Mouse (Mus musculus) urinary bladder, postnatal 4 days (tissue): ENCODE results near the gene Fbxw10.

Experiments
- DNase-seq, 2 experiments: peaks; one replicate each; pipeline ENCODE4 v3.0.0; 2021 to 2022; ENCODE audit warnings: low spot score in 2 of 2

Gene Fbxw10

DNA sequence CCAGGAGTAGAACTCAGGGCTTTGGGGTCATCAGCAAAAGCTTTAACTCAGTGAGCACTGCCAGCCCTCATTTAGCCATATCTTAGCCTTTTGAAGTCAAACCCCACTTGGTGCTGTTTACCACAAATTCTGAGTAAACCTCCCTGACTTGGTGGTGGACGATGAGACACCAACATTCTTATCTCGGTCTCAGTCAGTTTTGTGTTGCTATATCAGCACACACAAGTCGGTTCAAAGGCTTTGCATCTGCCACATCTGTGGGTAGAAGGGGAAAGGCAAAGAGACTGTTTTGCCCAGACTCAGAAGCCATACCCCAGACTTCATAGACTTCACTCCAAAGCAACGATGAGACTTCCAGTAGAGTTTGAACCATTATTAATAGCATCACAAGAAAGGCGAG is 2.3 kb upstream of the Fbxw10 start:
- DNase-seq, result no peak

DNA sequence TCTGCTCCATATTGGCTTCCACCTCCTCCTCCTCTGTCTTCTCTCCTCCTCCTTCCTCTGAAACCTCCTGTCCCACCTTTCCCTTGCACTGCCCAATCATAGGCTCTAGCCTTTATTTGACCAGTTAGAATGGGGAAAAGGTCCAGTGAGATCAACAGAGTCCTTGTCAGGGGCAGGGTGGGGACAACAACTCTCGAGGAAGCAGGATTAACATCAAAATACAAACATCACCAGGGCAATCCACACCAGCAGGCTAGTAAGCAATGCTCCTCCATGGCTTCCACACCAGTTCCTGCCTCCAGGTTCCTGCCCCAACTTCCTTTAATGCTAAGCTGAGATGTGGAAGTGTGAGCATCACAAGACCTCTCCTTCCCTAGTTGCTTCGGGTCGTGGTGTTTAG is 1.1 kb upstream of the Fbxw10 start:
- DNase-seq, result no peak

- no peak for DNase-seq
These were observed 854 bp downstream of the Fbxw10 start for GRCm38 (mm10) chr11:62847655-62848191.

DNA sequence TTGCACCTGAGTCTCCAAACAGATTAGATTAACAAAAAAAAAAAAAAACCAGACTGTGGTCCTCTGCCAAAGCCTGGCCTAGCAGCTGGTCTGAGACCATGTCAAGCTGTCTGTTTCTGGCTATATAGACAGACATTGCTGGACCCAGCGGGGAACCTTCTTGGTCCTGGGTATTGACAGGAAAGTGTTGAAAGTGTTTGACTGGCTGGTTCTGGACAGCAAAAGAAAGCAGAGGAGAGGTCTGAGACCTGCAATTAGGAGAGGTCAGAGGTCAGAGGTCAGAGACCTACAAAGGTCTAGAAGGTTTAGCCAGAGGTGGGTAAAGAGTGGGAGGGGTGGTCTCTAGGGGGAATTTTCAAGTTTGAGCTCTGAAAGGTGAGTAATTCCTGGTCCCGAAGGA is 1.4 kb downstream of the Fbxw10 start:
- DNase-seq, result no peak

DNA sequence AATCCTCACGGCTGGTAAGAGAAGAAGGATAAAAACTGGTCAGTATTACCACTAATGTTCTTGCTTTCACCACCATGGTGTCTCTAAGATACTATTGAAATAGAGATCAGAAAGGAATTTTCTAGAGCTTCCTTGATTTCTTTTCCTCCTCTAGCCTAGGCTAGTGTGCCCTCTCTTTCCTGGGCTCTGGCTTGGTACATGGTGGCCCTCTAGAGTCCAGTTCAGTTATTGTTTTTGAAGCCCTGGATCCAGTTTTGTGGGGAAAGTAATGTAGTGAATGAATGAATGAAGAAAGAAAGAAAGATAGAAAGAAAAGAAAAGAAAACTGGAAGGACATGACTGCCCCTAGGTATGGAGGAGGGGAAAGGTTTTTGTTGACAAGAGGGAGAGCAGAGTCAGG is 4.3 kb downstream of the Fbxw10 start:
- DNase-seq, result no peak

GRCm38 (mm10) chr11:62853334-62853733 is 6.5 kb downstream of the Fbxw10 start:
- no peak for DNase-seq

DNA sequence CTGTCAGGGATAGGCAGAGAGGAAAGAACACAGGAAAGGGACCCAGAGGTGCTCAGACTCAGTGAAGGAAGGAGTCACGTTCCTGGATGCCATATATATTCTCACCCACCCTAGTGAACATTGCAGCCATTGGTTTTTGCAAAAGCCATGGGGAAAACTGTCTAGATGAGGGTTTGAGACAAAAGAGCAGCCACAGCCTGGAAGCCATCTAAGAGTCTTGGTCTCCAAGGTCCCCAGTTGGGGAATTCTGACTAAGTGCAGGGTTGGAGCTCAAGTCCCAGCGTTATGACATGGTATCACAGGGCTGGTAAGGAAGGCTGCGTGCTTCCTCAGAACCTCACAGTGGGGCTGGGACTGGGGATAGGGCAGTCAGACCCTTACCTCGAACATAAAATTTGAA is 18.7 kb downstream of the Fbxw10 start:
- no peak for DNase-seq

GRCm38 (mm10) chr11:62866685-62867084 is 19.8 kb downstream of the Fbxw10 start:
- DNase-seq, result no peak

DNA sequence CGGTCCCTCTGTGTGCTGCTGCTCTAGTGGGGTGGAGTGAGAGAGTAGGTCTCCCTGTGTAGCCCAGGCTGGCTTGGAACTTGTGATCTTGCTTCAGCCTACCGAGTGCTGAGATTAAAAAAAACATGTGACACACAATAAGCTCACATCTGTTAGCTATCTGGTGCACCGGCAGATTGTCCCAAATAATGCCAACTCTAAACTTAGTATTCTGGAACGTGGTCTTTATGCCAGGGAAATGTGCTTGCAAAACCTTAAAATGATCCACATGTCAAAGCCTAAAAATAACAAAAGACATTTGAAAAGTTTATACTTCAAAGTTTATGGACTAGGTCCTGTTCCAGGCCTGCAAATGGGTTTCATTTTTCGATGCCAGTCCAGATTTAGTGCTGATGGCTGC is 22.3 kb downstream of the Fbxw10 start:
- no peak for DNase-seq

DNA sequence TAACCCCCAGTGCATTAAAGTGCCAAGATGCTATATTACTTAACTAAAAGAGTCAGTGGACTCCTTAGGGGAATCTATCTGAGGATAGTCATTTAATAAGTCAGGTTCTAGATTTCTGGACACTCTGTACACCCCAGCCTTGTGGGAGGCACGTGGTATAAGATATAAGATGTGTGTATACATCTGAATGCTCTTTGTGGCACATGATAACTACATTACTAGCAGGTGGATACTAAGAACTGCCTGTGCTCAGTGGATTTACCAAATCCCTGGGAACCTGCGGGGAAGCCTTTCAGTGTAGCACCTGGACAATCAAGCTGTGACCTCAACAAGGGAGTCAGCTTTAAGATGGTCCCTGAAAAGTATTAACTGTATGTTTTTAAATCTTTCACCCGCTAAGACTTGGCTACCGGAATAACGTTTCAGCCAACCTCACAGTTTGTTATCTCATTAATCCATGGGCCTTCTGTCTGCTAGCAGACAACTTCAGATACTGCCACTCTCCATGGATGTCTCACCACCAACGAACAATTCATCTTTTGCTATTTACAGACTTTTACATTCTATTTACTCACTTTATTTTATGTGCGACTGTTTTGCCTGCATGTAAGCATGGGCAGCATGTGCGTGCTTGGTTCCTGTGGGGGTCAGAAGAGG is 23.0 kb downstream of the Fbxw10 start:
- DNase-seq, result no peak

DNA sequence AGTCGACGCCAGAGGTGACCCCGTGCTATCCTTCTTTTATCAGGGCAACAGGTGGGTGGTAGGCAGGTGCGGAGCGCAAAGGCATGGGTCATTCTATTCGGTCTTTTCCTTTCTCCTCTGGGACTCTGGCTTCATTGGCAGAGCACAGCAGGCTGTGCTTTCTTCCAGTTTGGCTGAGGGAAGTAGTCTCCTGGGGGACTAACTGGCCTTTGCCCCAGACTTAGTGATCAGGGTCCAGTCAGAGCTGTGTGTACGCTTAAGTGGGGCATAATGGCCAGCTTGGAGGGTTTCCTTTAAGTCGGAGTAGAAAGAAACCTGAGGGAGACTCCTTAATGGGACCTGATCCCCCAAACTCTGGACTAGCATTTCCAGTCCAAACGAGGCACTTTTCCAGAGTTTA is 26.6 kb downstream of the Fbxw10 start:
- no peak for DNase-seq

- no peak for DNase-seq
These were observed 28.8 kb downstream of the Fbxw10 start for GRCm38 (mm10) chr11:62875696-62876095.

DNA sequence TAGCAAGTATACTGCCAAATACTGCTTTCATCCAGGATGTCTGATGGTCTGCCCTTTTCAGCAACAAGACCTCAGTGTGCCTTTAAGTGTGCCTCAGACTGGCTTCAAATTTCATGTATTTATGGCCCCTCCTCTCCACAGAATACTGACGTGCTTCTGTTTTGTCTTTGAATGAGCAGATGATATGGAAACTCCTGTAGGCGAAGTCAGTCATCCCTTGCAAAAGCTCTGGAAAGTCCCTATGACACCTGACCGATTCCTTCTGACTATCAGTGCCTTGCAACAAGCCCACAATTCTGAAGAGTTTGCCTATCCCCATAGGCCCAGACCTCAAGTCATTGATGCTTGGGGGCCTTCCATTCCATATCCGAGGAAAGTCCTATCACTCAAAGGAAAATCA is 29.6 kb downstream of the Fbxw10 start:
- DNase-seq, result no peak

- no peak for DNase-seq
These were observed 30.5 kb downstream of the Fbxw10 start for GRCm38 (mm10) chr11:62877391-62877790.

DNA sequence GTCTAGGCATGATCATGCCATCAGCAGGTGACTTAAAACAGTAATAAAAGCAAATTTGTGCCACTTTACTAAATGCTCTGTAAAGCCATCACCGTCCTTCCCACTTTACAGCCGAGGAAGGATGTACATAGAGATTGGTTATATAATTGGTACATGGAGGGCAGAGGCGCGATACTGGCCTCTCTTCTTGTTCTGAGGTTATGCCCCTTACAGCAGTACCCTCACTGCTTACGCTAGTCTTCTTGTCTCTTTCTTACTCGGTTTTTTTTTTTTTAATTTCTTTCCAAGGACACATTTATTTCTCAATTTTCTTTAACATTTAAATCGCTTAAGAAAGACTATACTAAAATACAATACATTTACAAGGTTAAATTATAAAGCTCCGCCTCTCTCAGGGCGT is 31.9 kb downstream of the Fbxw10 start:
- no peak for DNase-seq

GRCm38 (mm10) chr11:62879220-62880048 is 32.6 kb downstream of the Fbxw10 start, which contains the start of gene Tvp23b:
Gene Tvp23b (plus strand): TSS chr11:62879455.
- peak; percentile 97 to 100 for DNase-seq

- DNase-seq, result no peak
These were observed 36.5 kb downstream of the Fbxw10 start for GRCm38 (mm10) chr11:62883407-62883806.

DNA sequence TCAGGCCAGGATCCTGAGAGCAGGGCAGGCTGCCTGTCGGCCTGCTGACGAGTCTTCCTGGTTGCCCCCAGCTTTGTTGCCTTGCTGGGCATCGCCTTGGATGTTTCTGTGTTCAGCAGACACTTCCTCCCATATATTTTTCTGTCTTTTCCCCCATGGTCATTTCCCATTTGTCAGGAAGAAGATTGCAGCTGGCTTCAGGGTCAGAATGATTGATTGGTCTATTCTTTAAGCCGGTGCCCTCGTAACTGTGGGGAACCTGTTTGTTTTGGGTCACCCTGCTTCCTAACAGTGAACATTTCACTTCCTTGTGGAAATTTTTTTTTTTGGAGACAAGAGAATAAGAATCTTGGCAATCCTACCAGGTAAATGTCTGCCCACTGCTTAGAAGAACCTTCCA is 38.5 kb downstream of the Fbxw10 start:
- no peak for DNase-seq

DNA sequence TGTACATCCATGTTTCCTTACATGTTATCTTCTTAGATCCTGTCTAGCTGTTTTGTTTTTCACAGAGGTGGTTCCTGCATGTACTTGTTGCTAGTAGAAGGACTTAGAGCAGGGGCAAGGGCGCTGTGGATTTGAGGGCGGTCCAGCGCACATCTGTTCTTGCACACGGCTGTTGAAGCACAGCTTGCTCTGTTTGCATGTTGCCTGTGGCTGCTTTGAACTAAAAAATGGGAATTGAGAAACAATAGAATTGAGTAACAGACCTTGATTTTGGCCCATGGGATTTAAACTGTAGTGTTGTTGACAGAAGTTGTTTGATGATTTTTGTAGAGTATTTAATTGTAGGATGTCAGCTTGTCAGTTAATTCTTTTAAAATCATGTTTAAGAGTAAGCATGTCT is 43.9 kb downstream of the Fbxw10 start:
- no peak for DNase-seq

DNA sequence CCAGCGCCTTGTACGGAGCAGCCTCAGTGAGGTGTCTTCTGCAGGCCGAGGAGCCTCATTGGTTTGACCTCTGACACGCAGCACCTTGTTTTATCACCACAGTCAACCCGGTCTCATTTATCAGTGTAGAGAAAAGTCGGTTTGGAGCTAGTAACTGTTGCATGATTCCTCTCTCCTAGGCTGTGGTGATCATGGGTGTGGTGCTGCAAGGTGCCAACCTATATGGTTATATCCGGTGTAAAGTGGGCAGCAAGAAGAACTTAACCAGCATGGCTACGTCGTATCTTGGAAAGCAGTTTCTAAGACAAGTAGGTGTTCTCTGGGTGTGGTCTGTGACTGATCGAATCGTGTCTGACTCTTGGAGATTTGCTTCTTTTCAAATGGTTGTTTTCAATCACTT is 44.9 kb downstream of the Fbxw10 start:
- no peak for DNase-seq

DNA sequence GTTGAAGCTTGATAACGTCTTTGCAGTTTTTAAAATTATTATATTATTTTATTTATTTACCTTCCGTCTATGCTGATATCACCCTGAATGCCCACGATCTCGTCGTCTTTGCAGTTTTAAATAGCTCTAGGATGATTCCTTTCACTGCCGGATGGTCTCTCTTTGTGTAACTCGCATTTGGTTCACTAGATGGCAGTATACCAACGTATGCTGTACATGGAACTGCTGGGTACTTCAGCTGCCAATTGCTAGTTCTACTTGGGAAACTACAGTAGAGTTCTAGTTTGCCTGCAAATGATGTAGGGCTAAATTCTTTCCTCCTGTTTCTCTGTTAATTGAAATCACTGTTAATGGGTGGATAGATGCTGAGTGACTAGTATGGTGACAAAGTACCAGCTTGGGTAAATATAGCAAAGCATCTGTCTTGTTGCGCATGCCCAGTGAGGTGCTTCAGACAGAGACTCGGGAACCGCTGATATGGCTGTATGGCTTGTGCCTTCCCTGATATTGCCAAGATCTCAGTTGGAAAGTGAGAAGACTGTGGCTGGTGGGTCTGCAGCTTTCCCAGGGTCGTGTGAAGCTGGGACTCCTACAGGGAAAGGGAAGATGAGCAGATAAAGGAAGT is 54.9 kb downstream of the Fbxw10 start:
- no peak for DNase-seq

DNA sequence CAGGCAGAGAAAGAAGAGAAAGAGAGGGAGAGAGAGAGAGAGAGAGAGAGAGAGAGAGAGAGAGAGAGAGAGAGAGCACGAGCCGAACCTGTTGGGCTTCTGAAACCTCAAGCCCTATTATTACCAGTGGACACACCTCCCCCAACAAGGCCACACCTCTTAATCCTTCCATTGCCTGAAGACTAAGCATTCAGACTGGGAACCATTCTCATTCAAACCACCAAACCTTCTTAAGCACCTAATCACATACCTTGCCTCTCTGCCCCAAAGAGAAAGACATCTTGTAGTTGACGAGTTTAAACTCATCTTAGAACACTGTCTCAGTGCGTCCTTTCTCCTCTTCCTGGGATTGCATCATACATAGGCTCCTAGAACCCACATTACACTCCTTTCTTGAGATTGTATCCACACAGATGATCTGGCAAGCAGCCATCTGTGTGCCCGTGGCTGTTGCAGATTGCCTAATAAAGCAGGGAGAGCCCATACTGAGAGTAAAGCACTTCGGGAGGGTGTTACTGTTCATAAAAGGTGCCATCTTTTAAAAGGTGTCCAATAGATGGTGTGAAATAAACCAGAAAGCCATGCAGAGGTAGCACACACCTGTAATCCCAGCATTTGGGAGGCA is 57.1 kb downstream of the Fbxw10 start:
- peak in 1 of 2 experiments; percentile 9 for DNase-seq
